Mouse (Mus musculus) MEL (cell line): Measurements from ENCODE around the gene Otof.

Experiments used
- CHD2 ChIP-seq: IDR thresholded peaks from 2 replicates; pipeline ENCODE4 v1.6.1; 2011; ENCODE audit warnings: low read length, improper control_type of control experiment
- CTCF ChIP-seq, 3 experiments: IDR thresholded peaks in 2 of 3; conservative IDR thresholded peaks in 1 of 3; 2 replicates each; pipeline ENCODE4 v1.5.1; 2011 to 2012; ENCODE audit warnings: low read length in 3 of 3, low read depth in 2 of 3, mild to moderate bottlenecking in 2 of 3, improper control_type of control experiment in 1 of 3, inconsistent platforms in 1 of 3, mixed read lengths in 1 of 3, moderate library complexity in 1 of 3; ENCODE audit not compliant: control insufficient read depth in 1 of 3, insufficient read depth in 1 of 3, poor library complexity in 1 of 3, severe bottlenecking in 1 of 3
- NELFE ChIP-seq: IDR thresholded peaks from 2 replicates; pipeline ENCODE4 v1.6.1; 2011; ENCODE audit warnings: low read depth, low read length, improper control_type of control experiment
- POLR2AphosphoS5 ChIP-seq: IDR thresholded peaks from 2 replicates; pipeline ENCODE4 v1.6.1; 2012; ENCODE audit warnings: low read depth, borderline replicate concordance, mild to moderate bottlenecking, inconsistent platforms, low read length, moderate library complexity, mixed read lengths
- SMC3 ChIP-seq: IDR thresholded peaks from 2 replicates; pipeline ENCODE4 v1.6.1; 2011; ENCODE audit warnings: low read depth, low read length, improper control_type of control experiment
- TAL1 ChIP-seq: IDR thresholded peaks from 2 replicates; pipeline ENCODE4 v1.6.1; 2012; ENCODE audit warnings: mild to moderate bottlenecking, inconsistent platforms, low read length, moderate library complexity, mixed read lengths
- ZC3H11A ChIP-seq: IDR thresholded peaks from 2 replicates; pipeline ENCODE4 v1.6.1; 2012; ENCODE audit warnings: low read depth, mild to moderate bottlenecking, inconsistent platforms, low read length, improper control_type of control experiment
- ZNF384 ChIP-seq: IDR thresholded peaks from 2 replicates; pipeline ENCODE4 v1.6.1; 2012; ENCODE audit warnings: low read depth, mild to moderate bottlenecking, inconsistent platforms, low read length, improper control_type of control experiment

GRCm38 (mm10) chr5:30382876-30383275 lies 78.9 kb downstream of the Otof start:
- TF ChIP-seq CHD2 (no peak), ZNF384 (no peak), SMC3 (no peak), TAL1 (no peak), NELFE (no peak), POLR2AphosphoS5 (no peak), ZC3H11A (no peak), CTCF (IDR thresholded peaks at IDR 0.05 in 2 of 3, conservative IDR thresholded peaks at IDR 0.05 in 1 of 3; ENCODE audit: control insufficient read depth in 1 of 3, insufficient read depth in 1 of 3, low read depth in 2 of 3, low read length in 3 of 3, poor library complexity in 1 of 3, severe bottlenecking in 1 of 3) (no peak)
